Mouse (Mus musculus) intestine, embryonic 14.5 days (tissue): Measurements from ENCODE around the gene Pdzrn3. TPM values are rescaled to one million over a fixed set of nuclear protein-coding genes. Genes with fewer than 3 reads are reported as not detected.

Experiments
- ATAC-seq: fragments of 200-750 bp; cut with Nextera tagmentation; replicated peaks from 2 replicates; pipeline ENCODE4 v1.8.0; 2017; ENCODE audit warnings: low read depth, moderate number of reproducible peaks, moderate TSS enrichment, moderate library complexity; ENCODE audit not compliant: low FRiP score, low TSS enrichment
- DNase-seq: peaks from one replicate; pipeline ENCODE4 v3.0.0-alpha.2; 2018; ENCODE audit warnings: low spot score
- H3K27ac ChIP-seq: fragments of 300-500 bp; sonication (generic); 2 replicates; pipeline ENCODE4 v1.5.1; 2014; ENCODE audit warnings: low read depth, mild to moderate bottlenecking, control low read depth
- H3K27me3 ChIP-seq: fragments of 300-500 bp; sonication (generic); replicated peaks from 2 replicates; pipeline ENCODE4 v1.6.1; 2014; ENCODE audit warnings: low read length, control low read depth; ENCODE audit not compliant: control insufficient read depth, insufficient read depth
- H3K36me3 ChIP-seq: fragments of 300-500 bp; sonication (generic); 2 replicates; pipeline ENCODE4 v1.6.1; 2014; ENCODE audit warnings: low read length, control low read depth; ENCODE audit not compliant: control insufficient read depth, insufficient read depth
- H3K4me1 ChIP-seq: fragments of 300-500 bp; sonication (generic); replicated peaks from 2 replicates; pipeline ENCODE4 v1.6.1; 2014; ENCODE audit warnings: low read length, control low read depth, mixed read lengths; ENCODE audit not compliant: control insufficient read depth, insufficient read depth
- H3K4me2 ChIP-seq: fragments of 300-500 bp; sonication (generic); 2 replicates; pipeline ENCODE4 v1.6.1; 2014; ENCODE audit warnings: low read length
- H3K4me3 ChIP-seq: fragments of 300-500 bp; sonication (generic); 2 replicates; pipeline ENCODE4 v1.5.1; 2014; ENCODE audit warnings: low read depth, low read length, control low read depth, mixed read lengths
- H3K9ac ChIP-seq: fragments of 300-500 bp; sonication (generic); 2 replicates; pipeline ENCODE4 v1.6.1; 2014; ENCODE audit warnings: mild to moderate bottlenecking, low read length
- H3K9me3 ChIP-seq: fragments of 300-500 bp; sonication (generic); 2 replicates; pipeline ENCODE4 v1.6.1; 2016; ENCODE audit warnings: low read length, control low read depth; ENCODE audit not compliant: control insufficient read depth
- WGBS: fragments of 180-500 bp; shearing (Covaris S2); extraction: QIAGEN DNeasy Blood & Tissue Kit; methylation state at CpG from one replicate; pipeline ENCODE4 v1.1.7; 2014; 5-methylcytosine and 5-hydroxymethylcytosine counted together
- polyA plus RNA-seq: library from polyadenylated mRNA; unstranded; fragments of >200 nt; fragmentation: Nextera tagmentation; extraction: Ambion mirVana; gene quantifications from 2 replicates; pipeline ENCODE4 v1.2.1, GENCODE M21; 2014

The Pdzrn3 gene
- polyA plus RNA-seq, 1 experiment from 2014 or later: 19.0 TPM

- H3K9ac ChIP-seq: no peak overlapping the region
- no peaks in the 10 kb centered on the region for H3K4me1 ChIP-seq
- H3K36me3 ChIP-seq: no peaks in the 10 kb centered on the region
- H3K27me3 ChIP-seq: no peaks in the 10 kb centered on the region
- ATAC-seq: no peak
- no peak overlapping the region for H3K4me3 ChIP-seq
- no peak for DNase-seq
- H3K9me3 ChIP-seq: no peaks in the 10 kb centered on the region
- no peak overlapping the region for H3K27ac ChIP-seq
- WGBS: 90% methylated on average over 6 of the region's 6 CpGs
- no peak overlapping the region for H3K4me2 ChIP-seq
Measured at GRCm38 (mm10) chr6:101395908-101396307, 18.2 kb upstream of the Pdzrn3 start.

- ATAC-seq (no peak), DNase-seq (no peak)
- no peak overlapping the region for H3K4me2 ChIP-seq
- peaks cover 2% of the 10 kb centered on the region; the same call in 1 of the 2 replicates for H3K9me3 ChIP-seq
- no peaks in the 10 kb centered on the region for H3K4me1 ChIP-seq
- no peaks in the 10 kb centered on the region for H3K36me3 ChIP-seq
- no peak overlapping the region for H3K9ac ChIP-seq
- no peak overlapping the region for H3K27ac ChIP-seq
- H3K4me3 ChIP-seq: no peak overlapping the region
- no peaks in the 10 kb centered on the region for H3K27me3 ChIP-seq
- 68% methylated on average over 2 of the region's 2 CpGs for WGBS
Measured at GRCm38 (mm10) chr6:101392801-101393117, 15.1 kb upstream of the Pdzrn3 start.

GRCm38 (mm10) chr6:101392107-101392800, 14.6 kb upstream of the Pdzrn3 start:
- Histone ChIP-seq H3K27ac (no peak overlapping the region), H3K36me3 (no peaks in the 10 kb centered on the region), H3K9me3 (peaks cover 2% of the 10 kb centered on the region; the same call in 1 of the 2 replicates), H3K9ac (no peak overlapping the region), H3K4me3 (no peak overlapping the region), H3K4me2 (no peak overlapping the region), H3K27me3 (no peaks in the 10 kb centered on the region), H3K4me1 (no peaks in the 10 kb centered on the region)
- WGBS: 71% methylated on average over 8 of the region's 8 CpGs
- no peak for ATAC-seq
- no peak for DNase-seq

- no peaks in the 10 kb centered on the region for H3K4me1 ChIP-seq
- no peak overlapping the region for H3K4me3 ChIP-seq
- DNase-seq: peak; percentile 48
- no peaks in the 10 kb centered on the region for H3K27me3 ChIP-seq
- no peak overlapping the region for H3K4me2 ChIP-seq
- ATAC-seq: no peak
- peaks cover 2% of the 10 kb centered on the region; the same call in 1 of the 2 replicates for H3K9me3 ChIP-seq
- H3K9ac ChIP-seq: no peak overlapping the region
- H3K27ac ChIP-seq: no peak overlapping the region
- WGBS: 76% methylated on average over 7 of the region's 7 CpGs
- H3K36me3 ChIP-seq: no peaks in the 10 kb centered on the region
Measured at GRCm38 (mm10) chr6:101385490-101385889, 7.8 kb upstream of the Pdzrn3 start.

- no peak overlapping the region for H3K4me2 ChIP-seq
- H3K27me3 ChIP-seq: no peaks in the 10 kb centered on the region
- H3K36me3 ChIP-seq: no peaks in the 10 kb centered on the region
- H3K9me3 ChIP-seq: peaks cover 2% of the 10 kb centered on the region; the same call in 1 of the 2 replicates
- no peak overlapping the region for H3K27ac ChIP-seq
- ATAC-seq (no peak), DNase-seq (peak; percentile 41)
- WGBS: 76% methylated on average over 7 of the region's 7 CpGs
- no peak overlapping the region for H3K9ac ChIP-seq
- H3K4me1 ChIP-seq: no peaks in the 10 kb centered on the region
- no peak overlapping the region for H3K4me3 ChIP-seq
Measured at GRCm38 (mm10) chr6:101384958-101385357, 7.3 kb upstream of the Pdzrn3 start.

- no peak overlapping the region for H3K9ac ChIP-seq
- no peaks in the 10 kb centered on the region for H3K36me3 ChIP-seq
- DNase-seq (peak; percentile 39), ATAC-seq (no peak)
- WGBS: 71% methylated on average over 6 of the region's 6 CpGs
- H3K27ac ChIP-seq: no peak overlapping the region
- peaks cover 2% of the 10 kb centered on the region; the same call in 1 of the 2 replicates for H3K9me3 ChIP-seq
- no peaks in the 10 kb centered on the region for H3K4me1 ChIP-seq
- no peak overlapping the region for H3K4me2 ChIP-seq
- no peaks in the 10 kb centered on the region for H3K27me3 ChIP-seq
- H3K4me3 ChIP-seq: no peak overlapping the region
Measured at GRCm38 (mm10) chr6:101384476-101384875, 6.8 kb upstream of the Pdzrn3 start.

- H3K4me2 ChIP-seq: no peak overlapping the region
- ATAC-seq: no peak
- peaks cover 5% of the 10 kb centered on the region; the same call in 1 of the 2 replicates for H3K4me1 ChIP-seq
- H3K27ac ChIP-seq: no peak overlapping the region
- DNase-seq: peak; percentile 38
- 77% methylated on average over 4 of the region's 4 CpGs for WGBS
- H3K27me3 ChIP-seq: no peaks in the 10 kb centered on the region
- H3K4me3 ChIP-seq: no peak overlapping the region
- H3K9me3 ChIP-seq: no peaks in the 10 kb centered on the region
- no peak overlapping the region for H3K9ac ChIP-seq
- no peaks in the 10 kb centered on the region for H3K36me3 ChIP-seq
Measured at GRCm38 (mm10) chr6:101382891-101383290, 5.2 kb upstream of the Pdzrn3 start.

GRCm38 (mm10) chr6:101379546-101379945, 1.8 kb upstream of the Pdzrn3 start:
- 57% methylated on average over 3 of the region's 3 CpGs for WGBS
- DNase-seq (peak; percentile 43), ATAC-seq (no peak)

More at GRCm38 (mm10) chr6:101379546-101379945, 1.8 kb upstream of the Pdzrn3 start:
- Histone ChIP-seq H3K36me3 (no peaks in the 10 kb centered on the region), H3K9ac (no peak overlapping the region), H3K4me1 (peaks cover 14% of the 10 kb centered on the region; the same call in 1 of the 2 replicates), H3K4me2 (no peak overlapping the region), H3K9me3 (no peaks in the 10 kb centered on the region), H3K27me3 (no peaks in the 10 kb centered on the region), H3K4me3 (no peak overlapping the region), H3K27ac (no peak overlapping the region)
